Mouse (Mus musculus): ENCODE measurements around the gene B4galt7.

B4galt7 gene

GRCm38 (mm10) chr13:55599566-55600540 is at the start of gene B4galt7:
Gene B4galt7 (plus strand): TSS chr13:55599896.
- CTCF ChIA-PET, result no interaction called here

GRCm38 (mm10) chr13:55555921-55556320 is 43.8 kb upstream of the B4galt7 start:
- CTCF ChIA-PET, result no interaction called here

- CTCF ChIA-PET, result no interaction called here
These were observed 42.2 kb upstream of the B4galt7 start for GRCm38 (mm10) chr13:55557499-55557898.

- CTCF ChIA-PET, result no interaction called here
These were observed 36.3 kb upstream of the B4galt7 start for GRCm38 (mm10) chr13:55563266-55563879.

- CTCF ChIA-PET, result no interaction called here
These were observed 32.7 kb upstream of the B4galt7 start for GRCm38 (mm10) chr13:55567001-55567400.

- CTCF ChIA-PET, result interaction anchor here (0.6 kb wide), 1 partner anchor 17 kb away, joined by 3 read pairs; no protein-coding TSS in a partner anchor
These were observed 31.7 kb upstream of the B4galt7 start for GRCm38 (mm10) chr13:55567949-55568348.

- CTCF ChIA-PET, result interaction anchor here (0.6 kb wide), 1 partner anchor 17 kb away, joined by 3 read pairs; no protein-coding TSS in a partner anchor
These were observed 31.2 kb upstream of the B4galt7 start for GRCm38 (mm10) chr13:55568524-55568923.

GRCm38 (mm10) chr13:55569726-55570285 is 29.9 kb upstream of the B4galt7 start:
- CTCF ChIA-PET, result no interaction called here

- CTCF ChIA-PET, result no interaction called here
These were observed 29.3 kb upstream of the B4galt7 start for GRCm38 (mm10) chr13:55570286-55570973.

- CTCF ChIA-PET, result no interaction called here
These were observed 28.5 kb upstream of the B4galt7 start, which contains the start of gene Fam193b for GRCm38 (mm10) chr13:55571027-55571751. Gene Fam193b (minus strand): TSS chr13:55571120.

GRCm38 (mm10) chr13:55571977-55572376 is 27.7 kb upstream of the B4galt7 start:
- CTCF ChIA-PET, result no interaction called here

GRCm38 (mm10) chr13:55573432-55573831 is 26.3 kb upstream of the B4galt7 start, which contains the start of gene Tmed9:
Gene Tmed9 (plus strand): TSS chr13:55573732.
- CTCF ChIA-PET, result interaction anchor here (0.7 kb wide), 1 partner anchor 588 kb away, joined by 4 read pairs; no protein-coding TSS in a partner anchor

- CTCF ChIA-PET, result no interaction called here
These were observed 25.4 kb upstream of the B4galt7 start for GRCm38 (mm10) chr13:55574321-55574720.

- CTCF ChIA-PET, result no interaction called here
These were observed 23.8 kb upstream of the B4galt7 start for GRCm38 (mm10) chr13:55575932-55576331.

GRCm38 (mm10) chr13:55576872-55577271 is 22.8 kb upstream of the B4galt7 start:
- CTCF ChIA-PET, result interaction anchor here (0.6 kb wide), 1 partner anchor 64 kb away, joined by 3 read pairs; no protein-coding TSS in a partner anchor

GRCm38 (mm10) chr13:55578086-55578485 is 21.6 kb upstream of the B4galt7 start:
- CTCF ChIA-PET, result no interaction called here

- CTCF ChIA-PET, result no interaction called here
These were observed 7.7 kb upstream of the B4galt7 start for GRCm38 (mm10) chr13:55591961-55592490.

GRCm38 (mm10) chr13:55592512-55593253 is 7.0 kb upstream of the B4galt7 start:
- CTCF ChIA-PET, result interaction anchor here (0.9 kb wide), 1 partner anchor 34 kb away, joined by 3 read pairs; no protein-coding TSS in a partner anchor

GRCm38 (mm10) chr13:55593254-55593747 is 6.4 kb upstream of the B4galt7 start:
- CTCF ChIA-PET, result interaction anchor here (0.9 kb wide), 1 partner anchor 33 kb away, joined by 3 read pairs; no protein-coding TSS in a partner anchor

- CTCF ChIA-PET, result no interaction called here
These were observed 4.3 kb upstream of the B4galt7 start for GRCm38 (mm10) chr13:55595375-55595774.
